Mouse (Mus musculus): Measurements from ENCODE around the gene Ccdc60. TPM values are rescaled to one million over a fixed set of nuclear protein-coding genes. Genes with fewer than 3 reads are reported as not detected.
"Not testable (repeated sequence)": the region's sequence is repeated elsewhere in the genome, so short reads cannot be mapped to it uniquely, and the experiment has no call there.

Gene Ccdc60
- total RNA-seq, 2 experiments from 2014 or later = not detected

DNA sequence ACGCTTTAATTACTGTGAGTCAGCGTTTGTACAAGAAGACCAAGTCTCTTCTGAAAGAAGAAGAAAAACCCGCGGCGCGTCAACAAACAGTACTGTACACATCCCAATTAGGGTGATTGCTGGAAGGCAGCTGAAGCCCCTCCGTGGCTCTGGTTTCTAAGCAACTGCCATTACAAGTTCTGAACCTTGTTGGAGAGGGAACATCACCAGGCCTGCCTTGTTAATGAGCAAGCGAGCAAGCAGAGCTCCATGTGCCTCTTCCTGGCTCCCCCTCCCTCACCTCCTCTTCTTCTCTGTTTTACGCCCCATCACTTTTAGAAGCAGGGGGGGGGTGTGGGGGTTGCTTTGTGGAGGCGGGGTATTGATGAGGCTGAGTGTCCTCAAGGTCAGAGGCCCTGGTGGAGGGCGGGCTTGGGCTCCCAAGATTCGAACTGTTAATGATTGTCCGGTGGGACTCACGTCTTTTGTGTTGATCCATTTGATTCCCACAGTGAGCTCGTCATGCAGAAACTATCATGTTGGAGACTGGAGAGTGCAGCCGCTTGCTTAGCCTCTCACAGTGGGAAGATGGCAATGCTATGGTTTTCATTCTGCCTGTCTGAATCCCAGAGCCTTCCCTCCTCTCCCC, 79.9 kb downstream of the Ccdc60 start:
- no peak for DNase-seq
- intact Hi-C loops (cut with DNase I) = no loop called here

DNA sequence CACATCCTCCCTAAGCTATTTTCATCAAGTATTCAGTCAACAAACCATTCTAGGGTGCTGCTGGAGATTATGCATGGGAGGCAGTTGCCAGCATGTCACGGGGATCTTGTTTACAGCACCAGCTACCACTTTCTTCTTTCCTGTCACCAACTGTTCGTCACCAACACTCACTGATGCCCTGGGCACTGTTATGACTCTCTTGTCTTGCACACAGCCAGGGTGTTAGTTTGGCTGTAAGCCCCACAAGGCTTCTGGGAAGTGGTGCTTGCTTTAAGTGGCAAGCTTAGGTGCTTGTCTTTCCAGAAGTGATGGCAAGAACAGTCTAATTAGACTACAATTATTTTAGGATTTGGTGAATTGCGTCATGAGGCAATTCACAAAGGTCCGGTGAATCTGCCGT, 86.1 kb downstream of the Ccdc60 start:
- intact Hi-C loops (cut with DNase I) = no loop called here
- no peak for DNase-seq

DNA sequence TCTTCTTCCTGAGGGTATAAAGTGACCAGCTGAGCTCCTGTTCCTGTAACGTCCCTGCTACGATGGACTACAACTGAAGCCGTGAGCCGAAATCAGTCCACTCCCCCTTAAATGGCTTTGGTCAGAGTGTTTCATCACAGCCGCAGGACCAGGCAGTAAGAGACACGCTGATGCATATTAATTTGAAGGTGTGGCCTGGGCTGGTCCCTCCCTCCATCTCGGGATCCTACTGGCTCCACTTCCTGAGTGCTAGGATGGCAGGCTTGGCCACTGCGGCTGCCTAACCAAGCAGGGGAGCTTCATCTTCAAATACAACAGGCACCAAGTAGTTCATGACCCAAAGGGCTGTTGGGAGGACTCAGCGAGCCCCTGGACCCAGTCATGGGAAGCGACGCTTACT, 94.3 kb downstream of the Ccdc60 start:
- no peak for DNase-seq
- intact Hi-C loops (cut with DNase I) = no loop called here

DNA sequence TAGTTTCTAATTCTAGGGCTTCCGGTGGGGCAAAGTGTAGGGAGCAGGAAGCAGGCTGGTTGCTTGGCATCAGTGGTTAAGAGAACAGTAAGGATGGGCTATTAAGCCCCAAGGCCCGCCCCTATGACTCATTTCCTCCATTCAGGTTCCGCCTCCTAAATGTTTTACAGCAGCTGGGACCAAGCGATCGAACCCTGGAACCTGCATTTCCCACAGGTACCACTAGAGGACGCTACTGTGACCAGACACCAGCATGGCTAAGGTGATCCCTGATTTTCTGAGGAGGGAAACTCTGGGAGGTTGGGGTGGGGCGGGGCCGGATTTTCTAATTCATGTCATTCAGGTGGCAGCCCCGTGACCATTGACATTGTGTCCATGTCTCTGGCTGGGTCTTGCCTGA, 96.1 kb downstream of the Ccdc60 start:
- no peak for DNase-seq
- intact Hi-C loops (cut with DNase I) = no loop called here

DNA sequence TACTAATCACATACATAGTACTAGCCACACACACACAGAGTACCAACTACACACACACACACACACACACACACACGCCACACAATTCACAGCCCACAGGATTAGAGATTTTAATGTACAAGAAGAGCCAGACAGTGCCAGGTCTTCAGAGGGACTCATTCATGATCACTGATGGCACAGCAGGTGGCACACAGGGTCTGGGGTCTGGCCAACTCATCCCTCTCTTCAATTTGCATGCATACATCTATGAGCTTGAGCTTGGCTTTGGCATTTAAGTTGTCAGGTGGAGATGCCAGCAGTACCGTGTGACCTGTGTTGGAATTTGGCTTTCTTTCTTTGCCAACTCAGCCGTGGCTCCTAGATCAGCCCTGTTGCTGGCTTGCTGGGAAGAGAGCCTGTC, 97.2 kb downstream of the Ccdc60 start:
- DNase-seq = no peak
- intact Hi-C loops (cut with DNase I) = no loop called here

DNA sequence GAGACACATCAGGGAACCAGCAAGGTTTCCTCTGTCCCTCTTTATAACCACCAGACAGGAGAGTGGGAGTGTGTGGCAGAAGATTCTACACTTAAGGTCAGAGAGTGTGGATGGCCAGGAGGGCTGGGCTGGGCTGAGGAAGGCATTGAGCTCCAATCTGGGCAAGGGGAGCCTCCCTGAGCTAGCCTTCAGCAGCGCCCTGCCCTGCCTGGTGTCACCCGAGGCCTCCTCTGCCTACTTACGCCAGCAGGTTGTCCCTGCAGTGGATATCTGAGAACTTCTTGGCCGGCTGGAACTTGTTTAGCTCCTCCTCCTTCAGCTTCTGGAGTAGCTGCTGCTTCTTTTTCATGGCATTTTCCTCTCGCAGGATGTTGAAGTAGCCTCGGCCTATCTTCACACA, 99.0 kb downstream of the Ccdc60 start:
- no peak for DNase-seq
- intact Hi-C loops (cut with DNase I) = no loop called here

DNA sequence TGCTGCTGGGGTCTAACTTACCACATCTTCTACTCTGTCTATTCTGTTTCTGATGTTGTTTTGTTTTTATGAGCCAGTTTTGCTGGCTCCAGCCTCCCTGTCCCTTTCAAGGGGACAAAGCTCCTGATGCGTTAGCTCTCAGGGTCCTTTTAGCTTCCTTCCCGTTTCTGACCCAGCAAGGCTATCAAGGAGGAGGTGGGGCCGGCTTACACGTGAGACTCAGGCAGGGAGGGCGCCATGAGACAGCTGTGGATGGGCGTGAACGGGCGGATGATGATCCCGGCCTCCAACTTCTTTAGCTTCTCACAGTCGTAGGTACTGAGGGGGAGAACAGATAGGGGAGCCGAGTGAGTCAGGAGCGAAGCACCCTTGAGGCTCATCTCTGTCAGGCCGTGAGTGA, 108.2 kb downstream of the Ccdc60 start:
- intact Hi-C loops (cut with DNase I) = no loop called here
- DNase-seq = no peak

DNA sequence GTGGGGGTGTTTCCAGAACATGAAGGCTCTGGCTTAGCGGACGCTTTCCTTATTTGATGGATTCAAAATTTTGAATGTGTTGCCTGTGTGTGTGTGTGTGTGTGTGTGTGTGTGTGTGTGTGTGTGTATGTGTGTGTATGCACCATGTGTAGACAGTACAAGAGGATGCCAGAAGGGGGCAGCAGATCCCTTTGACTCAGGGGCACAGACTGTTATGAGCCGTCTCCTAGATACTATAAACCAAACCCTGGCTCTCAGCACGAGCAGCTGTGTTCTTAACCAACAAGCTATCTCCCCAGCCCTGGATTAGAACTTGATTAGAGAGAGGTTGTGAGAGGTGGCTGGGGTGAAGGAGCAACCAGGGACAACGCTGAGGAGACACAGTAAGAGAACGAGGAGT, 117.1 kb downstream of the Ccdc60 start:
- intact Hi-C loops (cut with DNase I) = no loop called here
- no peak for DNase-seq

DNA sequence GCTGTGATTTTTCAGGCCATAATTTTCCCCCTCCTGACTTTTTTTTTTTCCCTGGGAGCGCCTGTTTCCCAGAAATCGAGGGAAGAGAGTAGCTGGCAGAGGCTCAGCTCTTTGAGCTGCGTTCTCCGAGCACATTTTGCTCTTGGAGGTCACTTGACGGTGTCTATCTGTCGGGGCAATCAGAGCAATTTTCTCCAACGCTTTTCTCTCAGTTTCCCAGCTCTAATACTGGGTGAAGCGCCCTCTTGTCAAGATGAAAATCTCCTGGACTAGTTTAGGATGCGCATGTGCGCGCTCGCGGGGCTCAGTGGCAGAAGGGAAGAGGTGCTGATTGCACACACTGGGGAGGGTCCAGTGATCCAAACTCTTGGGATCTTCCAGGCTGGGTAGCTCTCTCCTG, 121.8 kb downstream of the Ccdc60 start:
- DNase-seq = no peak
- intact Hi-C loops (cut with DNase I) = no loop called here

DNA sequence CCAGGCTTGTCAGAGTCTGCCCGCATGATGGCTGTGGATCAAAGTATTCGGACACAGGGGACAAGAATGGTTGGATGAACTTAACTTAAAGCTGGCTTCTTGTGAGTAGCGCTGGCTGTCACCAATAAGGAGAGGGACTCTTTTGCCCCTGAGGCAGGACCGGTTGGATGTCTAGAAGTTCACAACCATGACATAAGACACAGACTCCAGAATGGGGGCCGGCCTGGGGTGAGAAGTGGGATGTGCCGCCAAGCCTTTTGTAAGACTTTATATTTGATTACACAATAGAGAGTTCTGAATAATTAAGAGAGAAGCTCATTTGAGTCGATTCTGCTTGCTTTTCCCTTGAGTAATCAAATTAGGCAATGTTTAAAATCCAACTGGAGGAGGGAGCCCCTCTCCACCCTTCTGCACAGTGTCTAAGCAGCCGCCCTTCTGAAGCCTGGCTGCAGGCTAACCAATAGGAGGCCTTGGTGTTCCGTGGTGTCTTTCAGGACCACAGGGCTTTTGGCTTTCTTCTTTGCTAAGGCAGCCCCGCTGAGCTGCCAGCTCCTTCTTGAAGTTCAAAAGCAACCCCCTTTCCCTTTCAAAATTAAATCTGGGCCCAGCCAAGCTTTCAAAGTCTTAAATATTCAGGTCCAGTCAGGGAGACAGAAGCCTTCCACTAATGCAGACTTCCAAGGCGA, 123.4 kb downstream of the Ccdc60 start:
- no peak for DNase-seq
- intact Hi-C loops (cut with DNase I) = no loop called here

DNA sequence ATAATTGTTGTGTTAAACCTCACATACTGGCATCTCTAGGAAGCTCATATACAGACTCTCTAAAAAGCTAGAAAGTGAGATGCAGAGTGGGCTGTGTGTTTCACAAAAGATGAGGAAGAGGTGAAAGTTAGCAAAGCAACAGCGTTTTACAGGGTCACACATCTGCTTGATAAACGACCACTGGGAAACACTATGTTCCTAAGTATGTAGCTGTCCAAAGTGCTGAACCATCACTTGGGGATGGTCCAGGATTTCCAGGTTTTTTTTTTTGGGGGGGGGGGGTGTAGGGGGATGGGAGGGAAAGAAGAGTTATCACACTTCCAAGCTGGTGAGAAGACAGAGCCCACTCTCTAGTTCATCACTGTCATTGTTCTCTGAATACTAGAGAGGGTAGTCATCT, 134.0 kb downstream of the Ccdc60 start:
- intact Hi-C loops (cut with DNase I) = no loop called here
- no peak for DNase-seq

DNA sequence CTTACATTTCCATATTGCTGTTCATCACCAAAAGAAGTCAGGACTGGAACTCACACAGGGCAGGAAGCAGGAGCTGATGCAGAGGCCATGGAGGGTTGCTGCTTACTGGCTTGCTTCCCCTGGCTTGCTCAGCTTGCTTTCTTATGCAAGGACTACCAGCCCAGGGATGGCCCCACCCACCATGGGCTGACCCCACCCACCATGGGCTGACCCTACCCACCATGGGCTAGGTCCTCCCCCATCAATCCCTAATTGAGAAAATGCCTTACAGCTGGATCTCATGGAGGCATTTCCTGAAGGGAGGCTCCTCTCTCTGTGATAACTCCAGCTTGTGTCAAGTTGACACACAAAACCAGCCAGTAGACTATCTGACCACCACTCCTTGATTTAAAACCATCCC, 142.3 kb downstream of the Ccdc60 start:
- intact Hi-C loops (cut with DNase I); DNase-seq: not testable (repeated sequence)

DNA sequence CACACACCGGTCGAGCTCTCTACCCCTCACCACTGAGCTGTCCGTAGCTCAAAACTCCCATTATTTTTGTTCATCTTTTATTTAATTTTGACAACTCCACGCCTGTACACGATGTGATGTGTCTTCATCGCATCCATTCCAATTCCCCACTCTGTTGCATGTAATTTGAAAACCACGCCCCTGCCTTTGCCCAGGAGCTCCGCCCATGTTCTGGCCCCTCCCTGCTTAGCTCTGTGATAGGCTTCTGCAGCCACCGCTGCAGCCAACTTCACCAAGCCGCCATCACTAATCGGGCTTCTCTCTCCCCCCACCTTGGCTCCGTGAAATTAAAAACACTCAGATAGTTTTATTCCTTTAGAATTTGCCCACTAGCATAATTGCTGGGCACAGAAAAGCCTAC, 144.1 kb downstream of the Ccdc60 start:
- intact Hi-C loops (cut with DNase I) = no loop called here
- no peak for DNase-seq

DNA sequence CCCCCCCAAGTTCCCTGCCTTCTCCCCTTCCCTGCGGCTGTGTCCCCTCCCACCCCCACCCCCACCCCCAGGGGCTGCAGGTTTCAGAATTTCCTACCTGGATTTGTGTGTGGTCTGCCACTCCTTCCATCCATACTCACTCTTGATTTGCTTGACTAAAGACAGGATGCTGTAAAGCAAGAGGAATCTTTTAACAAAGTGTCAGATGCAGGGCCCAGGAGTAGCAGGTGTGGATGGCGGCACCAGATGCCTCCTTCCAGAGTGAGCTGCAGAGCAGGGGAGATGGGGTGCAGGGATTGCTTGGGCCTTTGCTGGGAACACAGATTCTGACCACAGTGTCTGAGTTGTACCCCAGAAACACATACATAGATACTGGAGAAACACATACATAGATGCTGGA, 148.1 kb downstream of the Ccdc60 start:
- intact Hi-C loops (cut with DNase I) = no loop called here
- DNase-seq = no peak

DNA sequence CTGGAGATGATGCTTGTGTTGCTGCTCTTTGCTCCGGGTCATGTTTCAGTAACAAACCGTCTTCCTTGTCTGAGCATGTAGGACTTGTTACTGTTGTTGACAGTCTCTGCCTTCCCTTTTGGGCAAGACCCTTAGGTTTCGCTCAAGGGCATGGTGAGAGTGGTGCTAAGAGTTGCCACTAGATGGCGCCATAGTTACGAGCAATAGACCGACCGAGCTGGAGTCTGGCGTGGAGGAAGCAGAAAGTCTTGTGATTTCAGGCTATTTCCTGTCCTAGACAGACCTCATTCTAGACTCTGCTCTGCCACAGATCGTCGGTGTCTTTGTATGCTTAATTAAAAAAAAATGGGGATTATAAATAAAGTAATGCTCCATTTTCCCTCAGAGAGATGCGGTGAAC, 165.4 kb downstream of the Ccdc60 start:
- intact Hi-C loops (cut with DNase I) = loop anchor here (1.0 to 10.0 kb wide), 6 partner anchors 93 to 971 kb away; no protein-coding TSS in a partner anchor
- peak; percentile 67 to 71 for DNase-seq

DNA sequence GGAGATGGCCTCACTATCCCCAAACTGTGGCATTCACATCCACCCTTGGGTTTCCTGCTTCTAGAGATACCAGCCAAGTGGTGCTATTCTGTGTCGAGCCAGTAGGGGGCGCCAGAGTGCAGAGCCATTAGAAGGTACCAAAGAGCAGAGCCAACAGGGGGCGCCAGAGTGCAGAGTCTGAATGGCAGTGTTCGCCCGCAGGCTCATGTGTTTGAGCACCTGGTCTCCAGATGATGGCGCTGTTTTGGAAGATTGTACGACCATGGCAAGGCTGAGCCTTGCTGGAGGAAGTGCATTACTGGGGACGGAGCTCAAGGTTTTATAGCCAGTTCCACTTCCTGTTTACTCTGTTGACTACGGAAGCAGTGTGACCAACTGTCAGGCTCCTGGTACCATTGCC, 172.2 kb downstream of the Ccdc60 start:
- DNase-seq = peak in 1 of 2 experiments; percentile 14
- intact Hi-C loops (cut with DNase I) = no loop called here

DNA sequence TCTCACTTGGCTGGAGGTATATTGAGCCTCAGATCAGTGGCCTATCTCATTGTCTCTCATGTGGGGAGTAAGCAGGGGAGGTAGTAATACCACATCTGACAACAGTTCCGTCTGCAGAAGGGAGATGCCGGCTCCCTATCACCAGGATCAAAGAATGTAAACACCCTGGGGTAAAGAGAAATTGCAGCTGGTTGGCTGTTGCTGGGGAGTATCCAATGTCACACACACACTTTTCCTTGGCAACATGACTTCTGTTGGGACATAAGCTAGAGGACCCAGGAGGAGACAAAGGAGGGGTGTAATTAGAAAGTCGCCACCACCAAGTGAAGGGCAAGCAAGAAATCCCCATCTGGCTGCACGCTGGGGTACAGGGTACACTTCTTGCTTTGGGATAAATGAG, 172.7 kb downstream of the Ccdc60 start:
- DNase-seq = no peak
- intact Hi-C loops (cut with DNase I) = no loop called here

DNA sequence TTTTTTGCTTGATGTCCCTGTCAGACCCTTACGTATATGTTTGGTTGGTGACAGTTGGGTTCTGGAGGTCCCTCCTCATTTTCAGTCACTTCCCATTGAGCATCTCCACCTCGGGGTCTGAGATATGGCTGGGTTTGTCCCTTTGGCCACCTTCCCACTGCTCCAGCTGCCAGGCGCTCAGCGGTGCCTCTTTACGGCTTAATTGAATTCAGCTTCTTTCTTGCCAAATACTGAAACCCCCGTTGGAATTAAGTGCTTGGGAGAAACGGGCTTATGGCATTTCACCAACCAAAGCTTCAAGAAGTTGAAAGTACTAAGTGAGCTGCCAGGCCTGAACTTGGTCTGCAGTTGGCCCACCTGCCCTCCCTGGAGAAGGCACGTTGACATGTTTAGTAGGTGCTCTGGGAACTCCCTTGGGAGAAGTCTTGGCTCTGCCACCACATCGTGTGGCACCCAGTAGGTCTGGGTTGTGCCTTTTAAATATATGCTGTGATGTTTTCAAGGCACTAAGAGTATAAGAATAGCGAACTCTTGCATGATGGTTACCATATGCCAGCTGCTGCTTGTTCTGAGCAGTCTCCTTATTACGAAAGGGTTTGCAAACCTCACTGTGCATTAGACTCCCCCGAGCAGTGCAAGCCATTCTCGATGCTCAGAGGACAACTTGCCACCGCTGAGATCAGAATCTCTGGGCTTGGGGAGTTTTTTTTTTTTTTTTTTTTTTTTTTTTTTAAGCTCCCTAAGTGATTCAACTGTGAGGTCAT, 173.5 kb downstream of the Ccdc60 start:
- no peak for DNase-seq
- intact Hi-C loops (cut with DNase I) = no loop called here

DNA sequence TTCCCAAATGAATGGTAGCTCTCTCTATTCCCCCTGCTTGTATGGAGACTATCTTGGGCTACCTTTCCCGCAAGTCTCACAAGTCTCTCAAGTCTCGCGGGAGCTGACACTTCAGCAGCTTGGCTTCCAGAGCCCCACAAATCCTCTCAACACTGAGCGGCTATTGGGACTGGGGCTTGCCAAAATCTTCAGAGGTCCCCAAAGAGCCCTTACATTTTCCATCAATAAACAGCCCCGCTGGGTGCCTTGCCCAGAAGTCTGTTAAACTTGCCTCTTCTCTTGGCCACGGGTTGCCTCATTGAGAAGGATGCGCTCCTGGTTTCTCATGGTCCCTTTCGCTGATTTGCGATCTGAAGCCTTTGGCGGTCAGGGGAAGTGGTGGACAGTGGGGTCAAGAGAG, 180.1 kb downstream of the Ccdc60 start:
- no peak for DNase-seq
- intact Hi-C loops (cut with DNase I) = no loop called here

DNA sequence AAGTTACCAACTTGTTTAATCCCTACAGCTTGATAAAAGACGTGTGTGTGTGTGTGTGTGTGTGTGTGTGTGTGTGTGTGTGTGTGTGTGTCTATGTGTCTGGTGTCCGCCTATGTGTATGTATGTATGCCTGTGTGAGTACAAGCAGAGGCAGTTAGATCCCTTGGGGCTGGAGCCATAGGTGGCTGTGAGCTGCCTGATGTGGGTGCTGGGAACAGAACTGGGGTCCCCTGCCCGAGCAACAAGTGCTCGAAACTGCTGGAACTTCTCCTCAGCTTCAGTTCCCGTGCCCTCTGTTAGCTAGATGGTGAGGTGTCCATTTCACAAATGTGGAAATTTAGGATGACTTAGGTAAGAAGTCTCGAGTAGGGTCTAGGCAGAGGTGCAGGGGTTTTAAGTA, 204.6 kb downstream of the Ccdc60 start:
- intact Hi-C loops (cut with DNase I) = no loop called here
- DNase-seq = no peak

DNA sequence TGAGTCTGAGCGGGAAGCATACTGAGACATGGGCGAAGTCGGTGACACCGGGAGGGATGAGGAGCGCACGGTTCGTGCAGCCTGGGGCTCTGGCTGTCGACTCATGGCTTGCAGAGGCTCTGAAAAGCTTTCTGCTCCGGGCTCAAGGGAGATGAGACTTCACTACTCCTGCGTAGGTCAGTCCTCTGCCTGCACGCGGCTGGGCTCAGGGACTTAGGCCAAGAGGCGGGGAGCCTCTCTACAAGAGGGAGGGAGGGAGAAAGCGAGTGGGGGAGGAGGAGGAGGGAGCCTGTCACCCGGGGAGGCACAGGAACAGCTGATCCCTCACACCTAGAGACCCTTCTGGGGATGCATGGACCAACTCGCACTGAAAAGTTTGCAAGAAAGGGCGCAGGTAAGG, 205.7 kb downstream of the Ccdc60 start, which contains the start of gene Tmem233:
Gene Tmem233 (minus strand): TSS at position 164 of the 400 bp plus-strand sequence.
- intact Hi-C loops (cut with DNase I) = no loop called here
- DNase-seq = no peak
